Mouse (Mus musculus) heart, embryonic 16.5 days (tissue): ENCODE results near the gene Prr7. TPM values are rescaled to one million over a fixed set of nuclear protein-coding genes. Genes with fewer than 3 reads are reported as not detected.
A peak's percentile ranks its signal among the peaks of the same experiment; 100 is the strongest.

Source experiments
- ATAC-seq: fragments of 200-750 bp; cut with Nextera tagmentation; replicated peaks from 2 replicates; pipeline ENCODE4 v1.8.0; 2017; ENCODE audit warnings: moderate number of reproducible peaks; ENCODE audit not compliant: insufficient read depth, low FRiP score; ENCODE audit errors: extremely low read depth
- H3K27ac ChIP-seq: fragments of 300-500 bp; sonication (generic); 2 replicates; pipeline ENCODE4 v1.5.1; 2014; ENCODE audit warnings: mild to moderate bottlenecking, low read length, control low read depth, moderate library complexity
- H3K27me3 ChIP-seq: fragments of 300-500 bp; sonication (generic); 2 replicates; pipeline ENCODE4 v1.6.1; 2014; ENCODE audit warnings: low read length, mixed read lengths; ENCODE audit not compliant: control insufficient read depth, insufficient read depth
- H3K36me3 ChIP-seq: fragments of 300-500 bp; sonication (generic); 2 replicates; pipeline ENCODE4 v1.6.1; 2014; ENCODE audit not compliant: control insufficient read depth, insufficient read depth
- H3K4me1 ChIP-seq: fragments of 300-500 bp; sonication (generic); 2 replicates; pipeline ENCODE4 v1.6.1; 2014; ENCODE audit warnings: low read length, mixed read lengths; ENCODE audit not compliant: control insufficient read depth, insufficient read depth
- H3K4me2 ChIP-seq: fragments of 300-500 bp; sonication (generic); 2 replicates; pipeline ENCODE4 v1.6.1; 2014; ENCODE audit warnings: low read depth, mild to moderate bottlenecking, control low read depth, low read length
- H3K4me3 ChIP-seq: fragments of 300-500 bp; sonication (generic); 2 replicates; pipeline ENCODE4 v1.5.1; 2014; ENCODE audit warnings: mild to moderate bottlenecking, control low read depth, low read length
- H3K9ac ChIP-seq: fragments of 300-500 bp; sonication (generic); 2 replicates; pipeline ENCODE4 v1.6.1; 2014; ENCODE audit warnings: low read length, control low read depth
- H3K9me3 ChIP-seq: fragments of 300-500 bp; sonication (generic); replicated peaks from 2 replicates; pipeline ENCODE4 v1.6.1; 2016; ENCODE audit warnings: low read length; ENCODE audit not compliant: control insufficient read depth
- WGBS: fragments of 180-500 bp; shearing (Covaris S2); extraction: QIAGEN DNeasy Blood & Tissue Kit; methylation state at CpG from one replicate; pipeline ENCODE4 v1.1.7; 2014; 5-methylcytosine and 5-hydroxymethylcytosine counted together
- polyA plus RNA-seq: library from polyadenylated mRNA; unstranded; fragments of >200 nt; fragmentation: Nextera tagmentation; extraction: Ambion mirVana; gene quantifications from 2 replicates; pipeline ENCODE4 v1.2.1, GENCODE M21; 2015

Gene Prr7
- polyA plus RNA-seq, 1 experiment from 2014 or later = 0.28 TPM

- H3K27ac ChIP-seq = no peak overlapping the region
- H3K9me3 ChIP-seq = no peaks in the 10 kb centered on the region
- H3K36me3 ChIP-seq = peaks cover 9% of the 10 kb centered on the region
- peak overlapping the region; percentile 97; the same call in 1 of the 2 replicates for H3K9ac ChIP-seq
- peaks cover 50% of the 10 kb centered on the region for H3K4me1 ChIP-seq
- WGBS = 73% methylated on average over 6 of the region's 6 CpGs
- ATAC-seq = no peak
- H3K4me2 ChIP-seq = peak overlapping the region; percentile 94
- no peaks in the 10 kb centered on the region for H3K27me3 ChIP-seq
- peak overlapping the region; percentile 89 for H3K4me3 ChIP-seq
Observed at GRCm38 (mm10) chr13:55446483-55447105, 17.5 kb upstream of the Prr7 start.

GRCm38 (mm10) chr13:55447543-55447943 is 16.5 kb upstream of the Prr7 start:
- H3K36me3 ChIP-seq = peaks cover 18% of the 10 kb centered on the region
- H3K4me1 ChIP-seq = peaks cover 53% of the 10 kb centered on the region
- WGBS = 37% methylated on average over 3 of the region's 3 CpGs
- H3K4me3 ChIP-seq = no peak overlapping the region
- no peaks in the 10 kb centered on the region for H3K9me3 ChIP-seq
- H3K9ac ChIP-seq = no peak overlapping the region
- H3K27me3 ChIP-seq = no peaks in the 10 kb centered on the region
- H3K4me2 ChIP-seq = no peak overlapping the region
- no peak for ATAC-seq
- no peak overlapping the region; the same call in 1 of the 2 replicates for H3K27ac ChIP-seq

DNA sequence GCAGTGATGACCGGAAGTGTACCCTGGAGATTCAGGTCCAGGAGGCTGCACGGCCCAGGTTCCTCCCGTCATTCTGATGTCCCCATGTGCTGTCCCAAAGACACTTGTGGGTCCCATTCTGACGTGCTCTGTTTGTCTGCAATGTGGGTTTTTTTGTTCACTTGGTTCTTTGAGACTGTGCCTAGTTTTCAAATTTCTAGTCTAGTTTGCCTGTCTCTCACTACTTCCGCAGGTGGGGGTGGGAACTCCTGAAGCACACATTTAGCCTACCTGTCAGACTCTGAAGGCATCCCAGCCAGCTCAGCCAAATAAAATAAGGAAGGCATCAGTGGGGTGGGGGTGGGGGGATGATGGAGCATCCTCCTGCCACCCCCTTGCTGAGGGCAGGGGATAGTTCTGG is 15.9 kb upstream of the Prr7 start:
- H3K27ac ChIP-seq = no peak overlapping the region; the same call in 1 of the 2 replicates
- H3K9me3 ChIP-seq = no peaks in the 10 kb centered on the region
- 89% methylated on average over 5 of the region's 5 CpGs for WGBS
- H3K27me3 ChIP-seq = no peaks in the 10 kb centered on the region
- H3K4me1 ChIP-seq = peaks cover 53% of the 10 kb centered on the region
- peaks cover 23% of the 10 kb centered on the region for H3K36me3 ChIP-seq
- no peak overlapping the region for H3K9ac ChIP-seq
- H3K4me3 ChIP-seq = no peak overlapping the region
- no peak for ATAC-seq
- no peak overlapping the region for H3K4me2 ChIP-seq

DNA sequence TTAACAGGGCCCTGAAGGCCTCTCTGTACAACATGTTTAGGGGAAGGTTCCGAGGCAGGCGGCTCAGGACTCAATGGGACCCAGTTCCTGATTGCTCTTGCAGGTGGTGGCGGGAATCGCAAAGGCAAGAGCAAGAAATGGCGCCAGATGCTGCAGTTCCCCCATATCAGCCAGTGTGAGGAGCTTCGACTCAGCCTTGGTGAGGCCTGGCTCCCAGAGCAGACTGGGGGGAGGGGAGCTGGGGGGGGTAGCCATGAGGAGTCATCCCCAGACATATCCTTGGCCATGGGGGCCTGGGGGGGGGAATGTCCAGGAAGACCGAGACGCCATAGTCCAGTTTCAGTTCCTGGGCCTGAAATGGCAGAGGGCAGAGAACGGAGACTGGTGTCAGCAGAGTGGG is 14.9 kb upstream of the Prr7 start:
- Histone ChIP-seq H3K4me3 (no peak overlapping the region), H3K27me3 (no peaks in the 10 kb centered on the region), H3K9me3 (no peaks in the 10 kb centered on the region), H3K36me3 (peaks cover 33% of the 10 kb centered on the region), H3K9ac (no peak overlapping the region), H3K4me1 (peaks cover 46% of the 10 kb centered on the region), H3K27ac (no peak overlapping the region), H3K4me2 (no peak overlapping the region)
- no peak for ATAC-seq
- 88% methylated on average over 9 of the region's 9 CpGs for WGBS

DNA sequence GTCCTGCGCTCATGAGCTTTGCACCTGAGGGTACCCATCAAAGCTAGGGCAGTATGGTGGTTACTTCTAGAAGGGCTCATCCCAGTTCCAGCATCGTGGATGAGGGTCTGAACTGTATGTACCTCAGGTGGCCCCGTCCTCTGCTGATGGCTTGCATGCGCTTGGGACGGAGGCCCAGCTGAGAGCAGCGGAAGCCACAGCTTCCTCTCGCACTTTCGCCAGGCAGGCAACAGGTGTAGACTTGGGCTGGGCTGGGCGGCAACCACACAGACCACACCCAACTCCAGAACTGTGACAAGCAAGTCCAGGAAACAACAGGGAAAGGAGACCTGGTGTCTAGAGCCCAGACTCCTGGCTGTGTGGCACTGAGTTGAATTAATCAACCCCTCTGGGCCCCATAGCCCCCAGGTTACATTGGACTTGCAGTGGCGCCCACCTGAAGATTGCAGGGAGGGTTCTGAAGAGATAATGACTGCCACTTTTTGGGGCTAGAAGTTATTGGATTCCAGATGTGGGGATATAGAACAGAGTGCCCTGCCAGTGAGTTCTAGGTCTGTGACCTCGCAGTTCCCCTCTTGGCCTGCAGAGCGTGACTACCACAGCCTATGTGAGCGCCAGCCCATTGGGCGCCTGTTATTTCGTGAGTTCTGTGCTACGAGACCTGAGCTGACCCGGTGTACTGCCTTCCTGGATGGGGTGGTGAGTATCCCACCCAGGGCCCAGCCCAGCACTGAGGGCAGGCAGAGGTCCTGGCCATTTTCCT is 14.2 kb upstream of the Prr7 start:
- peak overlapping the region; percentile 76 for H3K27ac ChIP-seq
- peaks cover 44% of the 10 kb centered on the region for H3K4me1 ChIP-seq
- no peaks in the 10 kb centered on the region for H3K9me3 ChIP-seq
- H3K36me3 ChIP-seq = peaks cover 39% of the 10 kb centered on the region
- H3K27me3 ChIP-seq = no peaks in the 10 kb centered on the region
- H3K4me3 ChIP-seq = no peak overlapping the region
- 84% methylated on average over 17 of the region's 17 CpGs for WGBS
- no peak for ATAC-seq
- H3K4me2 ChIP-seq = peak overlapping the region; percentile 21
- no peak overlapping the region for H3K9ac ChIP-seq

DNA sequence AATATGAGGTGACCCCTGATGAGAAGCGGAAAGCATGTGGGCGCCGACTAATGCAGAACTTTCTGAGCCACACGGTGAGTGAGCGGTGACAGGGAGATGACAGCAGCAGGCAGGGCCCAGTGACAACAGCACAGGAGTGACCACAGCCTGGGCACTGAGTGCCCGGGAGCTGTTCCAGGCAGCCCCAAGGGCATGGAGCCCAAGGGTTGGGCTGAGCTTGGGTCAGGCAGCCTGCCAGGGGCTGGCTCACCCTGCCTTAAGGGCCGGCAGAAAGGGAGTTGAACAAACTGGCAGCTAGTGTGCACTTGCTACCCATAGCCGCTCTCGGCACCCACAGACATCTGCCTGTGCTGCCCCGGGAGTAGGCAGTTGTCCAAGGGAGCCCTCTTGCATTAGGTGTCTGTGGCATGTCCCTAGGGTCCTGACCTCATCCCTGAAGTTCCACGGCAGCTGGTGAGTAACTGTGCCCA is 13.5 kb upstream of the Prr7 start:
- Histone ChIP-seq H3K4me1 (peaks cover 44% of the 10 kb centered on the region), H3K27ac (peak overlapping the region; percentile 76), H3K4me3 (no peak overlapping the region), H3K36me3 (peaks cover 42% of the 10 kb centered on the region), H3K9me3 (no peaks in the 10 kb centered on the region), H3K4me2 (no peak overlapping the region), H3K9ac (no peak overlapping the region; the same call in 1 of the 2 replicates), H3K27me3 (no peaks in the 10 kb centered on the region)
- ATAC-seq = peak; percentile 85
- WGBS = 50% methylated on average over 11 of the region's 11 CpGs

- 88% methylated on average over 10 of the region's 10 CpGs for WGBS
- Histone ChIP-seq H3K4me1 (peaks cover 39% of the 10 kb centered on the region), H3K4me2 (no peak overlapping the region), H3K27ac (no peak overlapping the region), H3K9me3 (no peaks in the 10 kb centered on the region), H3K27me3 (no peaks in the 10 kb centered on the region), H3K36me3 (peaks cover 42% of the 10 kb centered on the region), H3K9ac (no peak overlapping the region; the same call in 1 of the 2 replicates), H3K4me3 (no peak overlapping the region)
- no peak for ATAC-seq
Observed at GRCm38 (mm10) chr13:55451296-55451695, 12.8 kb upstream of the Prr7 start.

DNA sequence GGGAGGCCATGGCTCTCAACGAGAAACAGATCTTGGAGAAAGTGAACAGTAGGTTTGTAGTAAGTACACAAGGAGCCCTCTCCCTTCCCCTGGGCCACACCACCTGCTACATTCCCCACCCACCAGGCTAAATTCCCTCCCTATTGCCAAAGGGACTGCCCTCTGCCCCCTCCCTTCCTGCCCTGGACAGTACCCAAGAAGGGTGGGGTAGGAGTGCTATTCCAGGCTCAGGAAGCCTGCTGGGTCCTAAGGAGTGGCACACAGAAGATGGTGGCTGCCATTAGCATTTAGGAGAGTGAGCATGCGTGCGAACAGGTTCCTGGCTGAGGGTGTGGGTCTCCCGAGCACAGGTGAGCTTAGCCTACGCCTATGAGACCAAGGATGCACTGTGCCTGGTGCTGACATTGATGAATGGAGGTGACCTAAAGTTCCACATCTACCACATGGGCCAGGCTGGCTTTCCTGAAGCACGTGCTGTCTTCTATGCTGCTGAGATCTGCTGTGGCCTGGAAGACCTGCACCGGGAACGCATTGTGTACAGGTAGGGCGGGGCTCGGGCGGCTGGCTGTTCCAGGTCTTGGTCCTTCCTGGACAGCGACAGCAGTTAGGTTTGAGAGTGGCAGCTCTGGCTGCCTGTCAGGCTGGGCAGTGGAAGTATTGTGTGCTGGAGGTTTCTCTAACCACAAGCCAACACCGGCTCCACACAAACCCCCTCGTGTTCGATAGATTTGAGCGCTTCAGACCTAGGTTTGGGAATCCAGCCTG is 12.1 kb upstream of the Prr7 start:
- H3K9ac ChIP-seq = no peak overlapping the region
- H3K4me3 ChIP-seq = no peak overlapping the region
- H3K36me3 ChIP-seq = peaks cover 45% of the 10 kb centered on the region
- H3K27me3 ChIP-seq = no peaks in the 10 kb centered on the region
- ATAC-seq = no peak
- no peak overlapping the region for H3K27ac ChIP-seq
- WGBS = 92% methylated on average over 16 of the region's 16 CpGs
- no peak overlapping the region for H3K4me2 ChIP-seq
- peaks cover 32% of the 10 kb centered on the region for H3K4me1 ChIP-seq
- no peaks in the 10 kb centered on the region for H3K9me3 ChIP-seq
